Mouse (Mus musculus): ENCODE data around the gene Spdya. TPM values are rescaled to one million over a fixed set of nuclear protein-coding genes. Genes with fewer than 3 reads are reported as not detected.
"Not testable (repeated sequence)": the region's sequence is repeated elsewhere in the genome, so short reads cannot be mapped to it uniquely, and the experiment has no call there.

The Spdya gene
- not detected in 2 replicates for total RNA-seq (2017)

GRCm38 (mm10) chr17:71551757-71552451 is at the start of gene Spdya:
Spdya (plus strand) TSS chr17:71552061.
- ATAC-seq (replicated peaks in 1 of 2; ENCODE audit: insufficient read depth in 1 of 2, low FRiP score in 2 of 2, low TSS enrichment in 1 of 2, low read depth in 1 of 2, poor library complexity in 2 of 2, severe bottlenecking in 2 of 2): peak; percentile 79 to 91

- ATAC-seq (replicated peaks in 1 of 2; ENCODE audit: insufficient read depth in 1 of 2, low FRiP score in 2 of 2, low TSS enrichment in 1 of 2, low read depth in 1 of 2, poor library complexity in 2 of 2, severe bottlenecking in 2 of 2): no peak
Measured at GRCm38 (mm10) chr17:71506832-71507231, 45.0 kb upstream of the Spdya start.

GRCm38 (mm10) chr17:71510297-71510696 is 41.6 kb upstream of the Spdya start:
- no peak for ATAC-seq (replicated peaks in 1 of 2; ENCODE audit: insufficient read depth in 1 of 2, low FRiP score in 2 of 2, low TSS enrichment in 1 of 2, low read depth in 1 of 2, poor library complexity in 2 of 2, severe bottlenecking in 2 of 2)

- peak in 1 of 2 experiments; percentile 32; a peak in 2 of 4 replicates for ATAC-seq (replicated peaks in 1 of 2; ENCODE audit: insufficient read depth in 1 of 2, low FRiP score in 2 of 2, low TSS enrichment in 1 of 2, low read depth in 1 of 2, poor library complexity in 2 of 2, severe bottlenecking in 2 of 2)
Measured at GRCm38 (mm10) chr17:71526302-71526708, 25.6 kb upstream of the Spdya start.

GRCm38 (mm10) chr17:71526711-71527564 is 24.9 kb upstream of the Spdya start, which contains the start of gene Ndc80:
Ndc80 (minus strand) TSS chr17:71526857.
- ATAC-seq (replicated peaks in 1 of 2; ENCODE audit: insufficient read depth in 1 of 2, low FRiP score in 2 of 2, low TSS enrichment in 1 of 2, low read depth in 1 of 2, poor library complexity in 2 of 2, severe bottlenecking in 2 of 2): peak; percentile 94 to 97

- no peak for ATAC-seq (replicated peaks in 1 of 2; ENCODE audit: insufficient read depth in 1 of 2, low FRiP score in 2 of 2, low TSS enrichment in 1 of 2, low read depth in 1 of 2, poor library complexity in 2 of 2, severe bottlenecking in 2 of 2)
Measured at GRCm38 (mm10) chr17:71528042-71528441, 23.8 kb upstream of the Spdya start.

GRCm38 (mm10) chr17:71535595-71535994 is 16.3 kb upstream of the Spdya start:
- ATAC-seq (replicated peaks in 1 of 2; ENCODE audit: insufficient read depth in 1 of 2, low FRiP score in 2 of 2, low TSS enrichment in 1 of 2, low read depth in 1 of 2, poor library complexity in 2 of 2, severe bottlenecking in 2 of 2): not testable (repeated sequence)

- ATAC-seq (replicated peaks in 1 of 2; ENCODE audit: insufficient read depth in 1 of 2, low FRiP score in 2 of 2, low TSS enrichment in 1 of 2, low read depth in 1 of 2, poor library complexity in 2 of 2, severe bottlenecking in 2 of 2): no peak
Measured at GRCm38 (mm10) chr17:71537164-71537563, 14.7 kb upstream of the Spdya start.

GRCm38 (mm10) chr17:71548586-71548985 is 3.3 kb upstream of the Spdya start:
- ATAC-seq (replicated peaks in 1 of 2; ENCODE audit: insufficient read depth in 1 of 2, low FRiP score in 2 of 2, low TSS enrichment in 1 of 2, low read depth in 1 of 2, poor library complexity in 2 of 2, severe bottlenecking in 2 of 2): no peak

GRCm38 (mm10) chr17:71551350-71551749 is 511 bp upstream of the Spdya start:
- ATAC-seq (replicated peaks in 1 of 2; ENCODE audit: insufficient read depth in 1 of 2, low FRiP score in 2 of 2, low TSS enrichment in 1 of 2, low read depth in 1 of 2, poor library complexity in 2 of 2, severe bottlenecking in 2 of 2): 0 out of 4 replicates have a peak, but pooled peaks of 1 of the 2 experiments have one; percentile 3

- no peak for ATAC-seq (replicated peaks in 1 of 2; ENCODE audit: insufficient read depth in 1 of 2, low FRiP score in 2 of 2, low TSS enrichment in 1 of 2, low read depth in 1 of 2, poor library complexity in 2 of 2, severe bottlenecking in 2 of 2)
Measured at GRCm38 (mm10) chr17:71552901-71553300, 1.0 kb downstream of the Spdya start.

- ATAC-seq (replicated peaks in 1 of 2; ENCODE audit: insufficient read depth in 1 of 2, low FRiP score in 2 of 2, low TSS enrichment in 1 of 2, low read depth in 1 of 2, poor library complexity in 2 of 2, severe bottlenecking in 2 of 2): peak in 1 of 2 experiments; percentile 53; a peak in 1 of 4 replicates
Measured at GRCm38 (mm10) chr17:71561631-71562030, 9.8 kb downstream of the Spdya start.

- ATAC-seq (replicated peaks in 1 of 2; ENCODE audit: insufficient read depth in 1 of 2, low FRiP score in 2 of 2, low TSS enrichment in 1 of 2, low read depth in 1 of 2, poor library complexity in 2 of 2, severe bottlenecking in 2 of 2): no peak
Measured at GRCm38 (mm10) chr17:71579176-71579705, 27.4 kb downstream of the Spdya start.

GRCm38 (mm10) chr17:71597881-71598658 is 46.2 kb downstream of the Spdya start:
- ATAC-seq (replicated peaks in 1 of 2; ENCODE audit: insufficient read depth in 1 of 2, low FRiP score in 2 of 2, low TSS enrichment in 1 of 2, low read depth in 1 of 2, poor library complexity in 2 of 2, severe bottlenecking in 2 of 2): peak; percentile 24 to 50

- peak; percentile 92 to 97 for ATAC-seq (replicated peaks in 1 of 2; ENCODE audit: insufficient read depth in 1 of 2, low FRiP score in 2 of 2, low TSS enrichment in 1 of 2, low read depth in 1 of 2, poor library complexity in 2 of 2, severe bottlenecking in 2 of 2)
Measured at GRCm38 (mm10) chr17:71598659-71599554, 47.0 kb downstream of the Spdya start.

- ATAC-seq (replicated peaks in 1 of 2; ENCODE audit: insufficient read depth in 1 of 2, low FRiP score in 2 of 2, low TSS enrichment in 1 of 2, low read depth in 1 of 2, poor library complexity in 2 of 2, severe bottlenecking in 2 of 2): peak; percentile 99
Measured at GRCm38 (mm10) chr17:71615638-71616318, 63.9 kb downstream of the Spdya start, which contains the start of gene Wdr43. Wdr43 (plus strand) TSS chr17:71615895.

Data from hematopoietic stem cell, adult 5-6 weeks (primary cell).